Comparison of ENCODE assay signal across 12 mouse cellular contexts in the genomic region with DNA sequence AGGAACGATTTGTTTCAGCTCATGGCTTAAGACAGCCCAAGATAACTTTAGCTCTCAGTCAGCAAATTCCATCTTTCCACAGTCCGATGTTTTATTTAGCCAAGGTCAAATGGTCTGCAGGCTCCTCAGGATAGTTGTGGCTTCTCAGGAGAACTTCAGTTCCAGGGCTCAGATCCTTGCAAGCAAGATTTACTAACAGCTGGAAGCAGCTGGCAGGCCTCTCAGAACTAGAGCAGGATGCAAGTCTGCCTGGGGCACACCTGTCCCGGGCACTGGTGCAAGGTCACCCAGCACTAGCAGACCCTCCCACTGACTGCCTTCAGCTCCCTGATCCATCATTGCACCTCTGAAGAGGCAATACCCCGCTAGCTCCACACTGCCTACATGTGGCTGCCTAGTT.
DNase-seq lines count a peak whose midpoint lies in the region; ATAC-seq and TF ChIP-seq lines count a peak whose summit lies in the region.
"Had no signal": no experiment of that assay in that cellular context is flagged by ENCODE, and none has a peak within 500 bp of the region (broad histone marks: within the 10 kb centered on the region; RNA-seq: fewer than 3 reads in every experiment).

No protein-coding gene starts in this region.

- no peaks in the 10 kb centered on the region for H3K36me3 ChIP-seq in heart, embryonic 12.5 days
- no peaks in the 10 kb centered on the region for H3K36me3 ChIP-seq in hindbrain, postnatal 0 days (ENCODE audit: insufficient read depth, low read length)

- peaks cover 68% of the 10 kb centered on the region for H3K4me1 ChIP-seq in heart, embryonic 12.5 days (replicated peaks)
- H3K4me1 ChIP-seq in hindbrain, postnatal 0 days (ENCODE audit: insufficient read depth, low read length): peaks cover 4% of the 10 kb centered on the region; the same call in 1 of the 2 replicates

- no peak for TF ChIP-seq CTCF in hindbrain, postnatal 0 days (IDR thresholded peaks at IDR 0.05; ENCODE audit: low read depth)

- 44% methylated on average over 4 of the region's 4 CpGs for WGBS in heart, embryonic 12.5 days
- 85% methylated on average over 4 of the region's 4 CpGs for WGBS in hindbrain, postnatal 0 days

- H3K9me3 ChIP-seq in heart, embryonic 12.5 days (replicated peaks): no peaks in the 10 kb centered on the region
- no peaks in the 10 kb centered on the region for H3K9me3 ChIP-seq in hindbrain, postnatal 0 days (ENCODE audit: low read length)

- H3K27ac ChIP-seq in heart, embryonic 12.5 days (ENCODE audit: poor library complexity, severe bottlenecking): 0 out of 2 replicates have a peak overlapping the region, but pooled peaks have one; percentile 19
- H3K27ac ChIP-seq in hindbrain, postnatal 0 days: no peak overlapping the region

- H3K9ac ChIP-seq in heart, embryonic 12.5 days: no peak overlapping the region
- H3K9ac ChIP-seq in hindbrain, postnatal 0 days (replicated peaks; ENCODE audit: low read length): no peak overlapping the region

- no peak overlapping the region for H3K4me3 ChIP-seq in heart, embryonic 12.5 days
- no peak overlapping the region for H3K4me3 ChIP-seq in hindbrain, postnatal 0 days (ENCODE audit: low read length)

- no peak for DNase-seq in heart, adult 8-10 months (ENCODE audit: low spot score)
- DNase-seq in ovary, postnatal 36 days (ENCODE audit: low spot score): peak; percentile 39
- DNase-seq in ovary, postnatal 14 days (ENCODE audit: low spot score): no peak
- peak; percentile 19 to 24 for DNase-seq in kidney, postnatal 36 days
- DNase-seq in embryo, embryonic 10 days (ENCODE audit: low spot score): no peak
- no peak for DNase-seq in frontal cortex, postnatal 14 days (ENCODE audit: low spot score in 2 of 2)
- DNase-seq in hindbrain, postnatal 0 days (ENCODE audit: low spot score): no peak
- DNase-seq: cerebellum, postnatal 10 days; midbrain, embryonic 14.5 days; spleen, adult 18-20 months had no signal

- ATAC-seq in heart, embryonic 12.5 days (ENCODE audit: insufficient number of reproducible peaks, low FRiP score): no peak
- ATAC-seq in hindbrain, postnatal 0 days: no peak
- ATAC-seq: CD4-positive, CD25-positive, alpha-beta regulatory T cell, adult 4 months had no signal

- no peaks in the 10 kb centered on the region for H3K27me3 ChIP-seq in heart, embryonic 12.5 days (replicated peaks)
- no peaks in the 10 kb centered on the region for H3K27me3 ChIP-seq in hindbrain, postnatal 0 days (ENCODE audit: insufficient read depth, low read length)

- H3K4me2 ChIP-seq in heart, embryonic 12.5 days: no peak overlapping the region
- no peak overlapping the region for H3K4me2 ChIP-seq in hindbrain, postnatal 0 days (ENCODE audit: low read depth, low read length)

Comparison
In these comparisons a context has a peak if more than half of its experiments do, and no peak if none do; other contexts are left out.
1. DNase-seq: peak in ovary, postnatal 36 days (single experiment) and kidney, postnatal 36 days (2 of 2); none in heart, adult 8-10 months (single experiment), ovary, postnatal 14 days (single experiment), embryo, embryonic 10 days (single experiment), frontal cortex, postnatal 14 days (0 of 2) and hindbrain, postnatal 0 days (single experiment).